ENCODE assay signal across 13 mouse cellular contexts in the genomic region with DNA sequence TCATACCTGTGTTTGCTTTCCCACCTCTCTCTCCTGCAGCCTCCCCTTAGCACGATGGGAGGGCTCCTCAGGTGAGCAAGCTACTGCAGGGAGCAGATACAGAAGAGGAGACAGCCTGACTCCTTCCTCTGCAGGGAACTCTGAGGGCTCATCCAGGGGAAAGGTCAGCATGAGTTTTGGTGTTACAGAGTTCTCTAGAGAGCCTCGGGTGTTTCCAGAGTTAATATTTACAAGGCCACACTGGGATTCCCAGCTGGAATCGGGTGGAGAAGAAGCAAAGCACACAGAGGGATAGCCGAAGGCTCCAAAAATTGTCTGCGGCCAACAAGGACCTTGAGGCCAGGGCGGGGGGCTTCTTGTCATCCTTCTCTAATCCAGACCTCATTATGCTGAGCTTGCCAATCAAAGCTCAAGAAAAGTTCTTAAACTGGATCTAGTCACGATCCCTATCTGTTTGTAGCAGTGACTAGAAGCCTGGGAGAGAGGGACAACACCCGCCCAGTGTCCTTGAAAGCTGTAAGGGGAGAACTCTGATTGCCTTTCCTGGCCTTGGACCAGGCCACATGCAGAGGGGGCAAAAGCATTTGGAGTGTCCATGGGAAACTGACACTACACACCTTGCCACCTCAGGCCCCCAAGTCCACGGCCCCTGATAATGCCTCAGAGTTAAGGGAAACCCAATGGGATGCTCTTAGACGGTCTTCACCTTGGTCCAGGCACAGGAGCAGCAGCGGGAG. TPM values are rescaled to one million over a fixed set of nuclear protein-coding genes. Genes with fewer than 3 reads are reported as not detected.
DNase-seq lines count a peak whose midpoint lies in the region; ATAC-seq and TF ChIP-seq lines count a peak whose summit lies in the region.
"Had no signal": no experiment of that assay in that cellular context is flagged by ENCODE, and none has a peak within 500 bp of the region (broad histone marks: within the 10 kb centered on the region; RNA-seq: fewer than 3 reads in every experiment).

No protein-coding gene starts in this region.

- ATAC-seq in heart, postnatal 0 days (ENCODE audit: insufficient read depth, low read depth) = peak; percentile 50; the same call in 1 of the 2 replicates
- no peak for ATAC-seq in erythroblast, adult 5-6 weeks (replicated peaks; ENCODE audit: low FRiP score, poor library complexity, severe bottlenecking)

- peaks cover 2% of the 10 kb centered on the region; the same call in 1 of the 2 replicates for H3K79me2 ChIP-seq in liver, adult 2 months (ENCODE audit: control insufficient read depth, insufficient read depth, low read length)

- H3K36me3 ChIP-seq in liver, adult 2 months (ENCODE audit: control insufficient read depth, insufficient read depth, low read length) = no peaks in the 10 kb centered on the region
- H3K36me3 ChIP-seq in heart, postnatal 0 days (replicated peaks; ENCODE audit: control insufficient read depth, insufficient read depth, low read length) = peaks cover 19% of the 10 kb centered on the region; the same call in 1 of the 2 replicates

- no peaks in the 10 kb centered on the region for H3K9me3 ChIP-seq in heart, postnatal 0 days (replicated peaks; ENCODE audit: control insufficient read depth, low read length)
- H3K9me3 ChIP-seq: embryonic facial prominence, embryonic 12.5 days; neural tube, embryonic 12.5 days had no signal

- no peaks in the 10 kb centered on the region for H3K27me3 ChIP-seq in liver, adult 2 months (ENCODE audit: control insufficient read depth, insufficient read depth, low read length)
- H3K27me3 ChIP-seq in heart, postnatal 0 days (ENCODE audit: control insufficient read depth, insufficient read depth, low read length) = no peaks in the 10 kb centered on the region
- H3K27me3 ChIP-seq: embryonic facial prominence, embryonic 12.5 days; neural tube, embryonic 12.5 days had no signal

- WGBS in liver, adult 2 months = 46% methylated on average over 11 of the region's 11 CpGs
- 58% methylated on average over 11 of the region's 11 CpGs for WGBS in heart, postnatal 0 days

- peaks cover 8% of the 10 kb centered on the region; the same call in 1 of the 2 replicates for H3K4me1 ChIP-seq in liver, adult 2 months (ENCODE audit: control insufficient read depth, insufficient read depth, low read length)
- H3K4me1 ChIP-seq in heart, postnatal 0 days (ENCODE audit: control insufficient read depth, insufficient read depth) = peaks cover 18% of the 10 kb centered on the region

- no peak for TF ChIP-seq EP300 in heart, postnatal 0 days (IDR thresholded peaks at IDR 0.05; ENCODE audit: low read depth)

- H3K9ac ChIP-seq in liver, adult 2 months (ENCODE audit: low read depth, low read length) = no peak overlapping the region
- no peak overlapping the region for H3K9ac ChIP-seq in heart, postnatal 0 days (replicated peaks; ENCODE audit: low read depth, low read length)
- H3K9ac ChIP-seq: embryonic facial prominence, embryonic 12.5 days; neural tube, embryonic 12.5 days had no signal

- peak; percentile 65 for DNase-seq in liver, adult 2 months (ENCODE audit: extremely low read depth, low read depth, low spot score)
- no peak for DNase-seq in liver
- DNase-seq in adrenal gland, postnatal 36 days = peak; percentile 61 to 73
- DNase-seq in heart, postnatal 0 days (ENCODE audit: low spot score) = no peak
- DNase-seq in kidney, postnatal 14 days = peak; percentile 69
- no peak for DNase-seq in cerebellum, postnatal 14 days
- no peak for DNase-seq in gastrocnemius, postnatal 4 days (ENCODE audit: low spot score in 2 of 2)
- DNase-seq: gastrocnemius, postnatal 10 days; layer of hippocampus, postnatal 36 days; lung, postnatal 14 days had no signal

- no peak for TF ChIP-seq POLR2A in liver, adult 2 months (IDR thresholded peaks at IDR 0.05; ENCODE audit: extremely low read depth, insufficient read depth, low read length)

- no peak overlapping the region for H3K27ac ChIP-seq in liver, adult 2 months (replicated peaks; ENCODE audit: insufficient read depth, low read depth, low read length)
- H3K27ac ChIP-seq in heart, postnatal 0 days (ENCODE audit: low read depth) = peak overlapping the region; percentile 60
- H3K27ac ChIP-seq: embryonic facial prominence, embryonic 12.5 days; neural tube, embryonic 12.5 days had no signal

- TF ChIP-seq CTCF in liver, adult 2 months (IDR thresholded peaks at IDR 0.05; ENCODE audit: low read depth, low read length) = no peak
- TF ChIP-seq CTCF in heart, postnatal 0 days (IDR thresholded peaks at IDR 0.05; ENCODE audit: low read depth) = no peak

- H3K4me2 ChIP-seq in heart, postnatal 0 days (ENCODE audit: low read depth, low read length) = no peak overlapping the region
- H3K4me2 ChIP-seq: embryonic facial prominence, embryonic 12.5 days; neural tube, embryonic 12.5 days had no signal

- no peak overlapping the region for H3K4me3 ChIP-seq in liver, adult 2 months (ENCODE audit: insufficient read depth, low read depth, low read length)
- H3K4me3 ChIP-seq in heart, postnatal 0 days (ENCODE audit: low read depth, low read length) = no peak overlapping the region
- H3K4me3 ChIP-seq: embryonic facial prominence, embryonic 12.5 days; neural tube, embryonic 12.5 days had no signal

RNA-seq across cellular contexts. Expression of a gene that starts 56.7 kb away (rescaled TPM):
- 10.8 and 14.9 TPM in 2 replicates for total RNA-seq in liver, adult 2 months (2014; rRNA removed)
- polyA plus RNA-seq in liver, adult 2 months (2012; rRNA removed) = 6.4 and 6.9 TPM in 2 replicates
- total RNA-seq in adrenal gland, postnatal 36 days (2021) = 100 to 1,000 TPM; 181 to 262 TPM
- 94.6 and 114 TPM in 2 replicates for total RNA-seq in heart, postnatal 0 days (2014; rRNA removed; ENCODE audit: low replicate concordance)
- polyA plus RNA-seq in heart, postnatal 0 days (2015; fragmentation: Nextera tagmentation; extraction: Ambion mirVana) = 20.6 and 22.1 TPM in 2 replicates
- 6.5 and 10.2 TPM in 2 replicates for total RNA-seq in erythroblast, adult 5-6 weeks (2015; ENCODE audit: low replicate concordance)
- total RNA-seq in erythroblast, adult 5-6 weeks (2017; ENCODE audit: low replicate concordance) = 8.6 and 13.9 TPM in 2 replicates
- 100 to 1,000 TPM; 225 to 240 TPM for total RNA-seq in gastrocnemius, postnatal 4 days (2021)

Comparison
In these comparisons a context has a peak if more than half of its experiments do, and no peak if none do; other contexts are left out.
1. DNase-seq: peak in liver, adult 2 months (single experiment), adrenal gland, postnatal 36 days (2 of 2) and kidney, postnatal 14 days (single experiment); none in liver (single experiment), heart, postnatal 0 days (single experiment), cerebellum, postnatal 14 days (0 of 2) and gastrocnemius, postnatal 4 days (0 of 2).